Mouse (Mus musculus) frontal cortex, postnatal 25 days (tissue): ENCODE data around the gene Arhgef15.
"Not testable (repeated sequence)": the region's sequence is repeated elsewhere in the genome, so short reads cannot be mapped to it uniquely, and the experiment has no call there.

Experiments used
- DNase-seq, 2 experiments: peaks; one replicate each; pipeline ENCODE4 v3.0.0; 2022; ENCODE audit warnings: low spot score in 2 of 2

The Arhgef15 gene

GRCm38 (mm10) chr11:68965050-68965449, 7.8 kb upstream of the Arhgef15 start:
- no peak for DNase-seq

GRCm38 (mm10) chr11:68963405-68963804, 6.1 kb upstream of the Arhgef15 start:
- no peak for DNase-seq

GRCm38 (mm10) chr11:68962159-68962558, 4.9 kb upstream of the Arhgef15 start:
- not testable (repeated sequence) for DNase-seq

- no peak for DNase-seq
Measured at GRCm38 (mm10) chr11:68961596-68961995, 4.3 kb upstream of the Arhgef15 start.

- DNase-seq = no peak
Measured at GRCm38 (mm10) chr11:68957971-68958370, 691 bp upstream of the Arhgef15 start.

- no peak for DNase-seq
Measured at GRCm38 (mm10) chr11:68956697-68957096, 583 bp downstream of the Arhgef15 start.

- DNase-seq = no peak
Measured at GRCm38 (mm10) chr11:68956107-68956506, 1.2 kb downstream of the Arhgef15 start.

GRCm38 (mm10) chr11:68955473-68955872, 1.8 kb downstream of the Arhgef15 start:
- no peak for DNase-seq

- no peak for DNase-seq
Measured at GRCm38 (mm10) chr11:68954408-68954807, 2.9 kb downstream of the Arhgef15 start.

GRCm38 (mm10) chr11:68953903-68954302, 3.4 kb downstream of the Arhgef15 start:
- DNase-seq = no peak

GRCm38 (mm10) chr11:68947542-68947993, 9.7 kb downstream of the Arhgef15 start:
- no peak for DNase-seq

GRCm38 (mm10) chr11:68946806-68947440, 10.4 kb downstream of the Arhgef15 start:
- peak in 1 of 2 experiments; percentile 36 for DNase-seq

GRCm38 (mm10) chr11:68946001-68946400, 11.3 kb downstream of the Arhgef15 start:
- no peak for DNase-seq

GRCm38 (mm10) chr11:68945245-68945644, 12.0 kb downstream of the Arhgef15 start:
- DNase-seq = no peak

GRCm38 (mm10) chr11:68942731-68943130, 14.5 kb downstream of the Arhgef15 start:
- no peak for DNase-seq

- no peak for DNase-seq
Measured at GRCm38 (mm10) chr11:68940516-68940915, 16.8 kb downstream of the Arhgef15 start.

GRCm38 (mm10) chr11:68939451-68940304, 17.6 kb downstream of the Arhgef15 start:
- peak; percentile 65 to 81 for DNase-seq

- not testable (repeated sequence) for DNase-seq
Measured at GRCm38 (mm10) chr11:68936951-68937350, 20.3 kb downstream of the Arhgef15 start.

GRCm38 (mm10) chr11:68933885-68934507, 23.3 kb downstream of the Arhgef15 start:
- no peak for DNase-seq

GRCm38 (mm10) chr11:68929947-68930346, 27.3 kb downstream of the Arhgef15 start:
- no peak for DNase-seq

- no peak for DNase-seq
Measured at GRCm38 (mm10) chr11:68926981-68927380, 30.3 kb downstream of the Arhgef15 start, which contains the start of gene Odf4. Gene Odf4 (minus strand): TSS chr11:68927081.

- DNase-seq = no peak
Measured at GRCm38 (mm10) chr11:68924749-68925148, 32.5 kb downstream of the Arhgef15 start.
